Mouse (Mus musculus) CD4-positive, CD25-positive, alpha-beta regulatory T cell, adult 9 weeks (primary cell): ENCODE results near the gene Nkx1-1. TPM values are rescaled to one million over a fixed set of nuclear protein-coding genes. Genes with fewer than 3 reads are reported as not detected.

ENCODE experiments used
- polyA plus RNA-seq: library from polyadenylated mRNA; unstranded; fragments of 100-300 nt; shearing (Covaris generic); gene quantifications from one replicate; pipeline ENCODE4 v1.2.1, GENCODE M21; 2017

The Nkx1-1 gene
- polyA plus RNA-seq: not detected

GRCm38 (mm10) chr5:33433201-33434138 lies at the start of gene Nkx1-1:
Gene Nkx1-1 (minus strand): TSS chr5:33433976.

Other genes starting within 250 kb of the Nkx1-1 start
- gene Spon2, start 215.5 kb downstream of the Nkx1-1 start, polyA plus RNA-seq: not detected
- gene Ctbp1, start 159.0 kb downstream of the Nkx1-1 start, polyA plus RNA-seq: 12.0 TPM
- 110 TPM for gene Maea, start 98.5 kb downstream of the Nkx1-1 start, polyA plus RNA-seq
- gene Uvssa, start 55.4 kb downstream of the Nkx1-1 start, polyA plus RNA-seq: 18.6 TPM
- gene Fam53a, start 195.7 kb upstream of the Nkx1-1 start, polyA plus RNA-seq: 22.1 TPM
- 1.4 TPM for gene Gm9903, start 195.9 kb upstream of the Nkx1-1 start, polyA plus RNA-seq
- gene Slbp, start 218.6 kb upstream of the Nkx1-1 start, polyA plus RNA-seq: 171 TPM
- gene Tacc3, start 224.2 kb upstream of the Nkx1-1 start, polyA plus RNA-seq: 21.1 TPM
- 38.6 TPM for gene Tmem129, start 224.4 kb upstream of the Nkx1-1 start, polyA plus RNA-seq